Mouse (Mus musculus): ENCODE data around the gene Cmtm5. TPM values are rescaled to one million over a fixed set of nuclear protein-coding genes. Genes with fewer than 3 reads are reported as not detected.
"Not testable (repeated sequence)": the region's sequence is repeated elsewhere in the genome, so short reads cannot be mapped to it uniquely, and the experiment has no call there.

Cmtm5 gene
- polyA plus RNA-seq, 1 experiment from 2014 or later, result 0.20 TPM

DNA sequence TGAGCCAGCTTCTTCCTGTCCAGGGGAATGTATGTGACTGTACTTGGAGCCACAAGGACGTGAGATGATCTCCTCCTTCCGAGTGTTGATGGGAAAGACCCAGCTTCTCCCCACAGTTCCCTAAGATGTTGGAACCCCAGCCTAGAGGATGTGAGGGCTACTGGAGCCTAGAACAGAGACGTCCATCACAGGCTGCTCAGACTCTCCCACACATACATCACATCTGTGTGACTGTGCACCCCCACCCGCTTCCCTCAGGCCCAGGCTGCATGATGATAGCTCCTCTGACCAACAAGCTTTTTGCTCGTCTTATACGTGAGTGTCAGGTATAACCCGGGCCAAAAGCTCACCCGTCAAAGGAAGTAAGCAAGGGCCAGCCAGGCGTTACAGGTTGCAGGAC lies 12.7 kb downstream of the Cmtm5 start:
- Histone ChIP-seq H3K4me2 (no peak overlapping the region), H3K27ac (no peak overlapping the region), H3K4me1 (replicated peaks) (no peaks in the 10 kb centered on the region), H3K4me3 (replicated peaks) (no peak overlapping the region), H3K27me3 (peaks cover 4% of the 10 kb centered on the region; the same call in 1 of the 2 replicates), H3K36me3 (no peaks in the 10 kb centered on the region), H3K9me3 (replicated peaks) (no peaks in the 10 kb centered on the region), H3K9ac (no peak overlapping the region)
- WGBS (ENCODE audit: insufficient replicate concordance), result 60% methylated on average over 9 of the region's 9 CpGs
- DNase-seq (no peak), ATAC-seq (ENCODE audit: low read depth) (no peak)

DNA sequence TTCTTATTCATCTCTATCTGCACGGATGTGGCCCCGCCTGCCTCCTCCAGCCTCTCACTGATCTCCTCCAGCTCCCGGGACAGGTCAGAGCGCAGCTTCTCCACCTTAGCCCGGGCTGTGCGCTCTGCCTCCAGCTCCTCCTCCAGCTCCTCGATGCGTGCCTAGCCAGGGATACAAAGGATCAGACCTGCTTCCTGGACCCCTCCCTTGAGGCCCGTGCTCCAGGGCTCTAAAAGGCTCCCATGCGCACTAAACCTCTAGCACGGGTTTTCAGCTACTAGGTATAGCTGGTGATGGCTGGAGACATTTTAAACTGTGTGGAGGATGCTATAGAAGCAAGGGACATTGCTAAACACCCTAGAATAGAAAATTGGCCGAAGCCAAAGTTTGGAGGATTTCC lies 14.4 kb downstream of the Cmtm5 start:
- H3K9ac ChIP-seq, result no peak overlapping the region
- no peaks in the 10 kb centered on the region for H3K36me3 ChIP-seq
- ATAC-seq (ENCODE audit: low read depth) (no peak), DNase-seq (no peak)
- no peak overlapping the region for H3K4me3 ChIP-seq (replicated peaks)
- WGBS (ENCODE audit: insufficient replicate concordance), result 42% methylated on average over 12 of the region's 12 CpGs
- H3K4me2 ChIP-seq, result no peak overlapping the region
- H3K27ac ChIP-seq, result no peak overlapping the region
- peaks cover 4% of the 10 kb centered on the region; the same call in 1 of the 2 replicates for H3K27me3 ChIP-seq
- H3K4me1 ChIP-seq (replicated peaks), result no peaks in the 10 kb centered on the region
- no peaks in the 10 kb centered on the region for H3K9me3 ChIP-seq (replicated peaks)

DNA sequence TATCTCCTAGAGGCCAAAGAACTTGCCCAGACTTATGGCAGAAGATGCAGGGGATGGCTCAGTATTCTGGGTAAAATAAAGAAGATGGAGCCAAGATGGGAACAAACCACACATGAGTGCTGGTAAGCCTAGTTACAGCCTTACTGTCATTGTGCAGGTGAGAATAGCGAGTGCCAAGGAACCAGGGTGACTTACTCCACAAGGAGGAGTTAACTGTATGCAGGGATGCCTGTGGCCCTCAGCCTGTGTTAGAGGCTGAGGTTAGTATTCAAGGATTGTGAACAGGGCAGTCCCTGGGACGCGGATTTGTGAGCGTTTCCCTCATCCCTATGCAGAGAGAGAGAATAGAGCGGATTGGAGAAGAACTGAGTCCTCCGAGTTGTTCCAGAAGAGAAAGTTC lies 15.5 kb downstream of the Cmtm5 start:
- DNase-seq, result no peak
- no peaks in the 10 kb centered on the region for H3K36me3 ChIP-seq
- no peaks in the 10 kb centered on the region for H3K9me3 ChIP-seq (replicated peaks)
- H3K4me2 ChIP-seq, result no peak overlapping the region
- H3K27ac ChIP-seq, result no peak overlapping the region
- peaks cover 4% of the 10 kb centered on the region; the same call in 1 of the 2 replicates for H3K27me3 ChIP-seq
- ATAC-seq (ENCODE audit: low read depth), result no peak
- H3K4me3 ChIP-seq (replicated peaks), result no peak overlapping the region
- H3K9ac ChIP-seq, result no peak overlapping the region
- 79% methylated on average over 6 of the region's 6 CpGs for WGBS (ENCODE audit: insufficient replicate concordance)
- no peaks in the 10 kb centered on the region for H3K4me1 ChIP-seq (replicated peaks)

- no peaks in the 10 kb centered on the region for H3K9me3 ChIP-seq (replicated peaks)
- H3K27me3 ChIP-seq, result peaks cover 4% of the 10 kb centered on the region; the same call in 1 of the 2 replicates
- H3K27ac ChIP-seq, result no peak overlapping the region
- H3K4me2 ChIP-seq, result no peak overlapping the region
- H3K4me3 ChIP-seq (replicated peaks), result no peak overlapping the region
- DNase-seq (no peak), ATAC-seq (ENCODE audit: low read depth) (no peak)
- no peak overlapping the region for H3K9ac ChIP-seq
- no peaks in the 10 kb centered on the region for H3K36me3 ChIP-seq
- WGBS (ENCODE audit: insufficient replicate concordance), result 70% methylated on average over 8 of the region's 8 CpGs
- H3K4me1 ChIP-seq (replicated peaks), result no peaks in the 10 kb centered on the region
Measured at GRCm38 (mm10) chr14:54953664-54954206, 17.7 kb downstream of the Cmtm5 start.

DNA sequence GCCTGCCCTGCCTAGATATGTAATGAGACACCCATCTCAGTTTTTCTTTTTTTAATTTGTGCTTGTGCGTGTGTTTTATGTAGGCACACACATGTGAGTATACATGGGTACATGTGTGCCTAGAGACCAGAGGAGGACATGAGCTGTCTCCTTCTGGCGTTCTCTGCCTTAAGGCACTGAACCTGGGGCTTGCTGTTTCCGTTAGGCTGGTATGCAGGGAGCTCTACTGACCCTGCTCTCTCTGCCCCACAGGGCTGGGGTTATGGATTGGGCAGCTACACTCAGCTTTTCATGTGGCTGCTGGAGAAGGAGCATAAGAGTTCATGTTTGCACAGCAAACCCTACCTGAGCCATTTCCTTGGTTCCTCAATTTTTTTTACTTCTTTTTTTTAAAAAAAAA lies 18.4 kb downstream of the Cmtm5 start:
- Histone ChIP-seq H3K4me3 (replicated peaks) (no peak overlapping the region), H3K9ac (no peak overlapping the region), H3K27ac (no peak overlapping the region), H3K4me2 (no peak overlapping the region), H3K9me3 (replicated peaks) (no peaks in the 10 kb centered on the region), H3K36me3 (no peaks in the 10 kb centered on the region), H3K27me3 (0 out of 2 replicates have a peak, but pooled peaks cover 4% of the 10 kb centered on the region), H3K4me1 (replicated peaks) (no peaks in the 10 kb centered on the region)
- no peak for ATAC-seq (ENCODE audit: low read depth)
- WGBS (ENCODE audit: insufficient replicate concordance), result 48% methylated on average over 3 of the region's 3 CpGs
- DNase-seq, result no peak

DNA sequence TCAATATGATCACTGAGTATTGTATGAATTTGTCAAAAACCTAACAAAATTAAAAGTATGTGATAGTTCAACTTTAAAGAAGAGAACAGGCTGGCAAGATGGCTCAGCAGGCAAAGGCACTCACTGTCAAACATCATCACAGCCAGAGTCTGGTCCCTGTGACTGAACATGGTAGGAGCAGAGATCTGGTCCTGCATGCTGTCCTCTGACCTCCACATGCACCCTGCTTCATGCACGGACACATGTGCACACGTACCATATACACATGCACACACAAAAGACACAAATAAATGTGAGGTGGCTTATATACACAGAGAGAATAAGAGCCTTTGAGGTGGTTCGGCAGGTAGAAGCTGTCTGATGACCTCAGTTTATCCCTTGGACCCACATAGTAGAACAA lies 19.4 kb downstream of the Cmtm5 start:
- Histone ChIP-seq H3K9me3 (replicated peaks) (no peaks in the 10 kb centered on the region), H3K27me3 (no peaks in the 10 kb centered on the region), H3K4me2 (no peak overlapping the region), H3K36me3 (no peaks in the 10 kb centered on the region), H3K27ac (no peak overlapping the region), H3K9ac (no peak overlapping the region), H3K4me1 (replicated peaks) (no peaks in the 10 kb centered on the region), H3K4me3 (replicated peaks) (no peak overlapping the region)
- no peak for DNase-seq
- 52% methylated on average over 3 of the region's 3 CpGs for WGBS (ENCODE audit: insufficient replicate concordance)
- ATAC-seq (ENCODE audit: low read depth), result no peak

DNA sequence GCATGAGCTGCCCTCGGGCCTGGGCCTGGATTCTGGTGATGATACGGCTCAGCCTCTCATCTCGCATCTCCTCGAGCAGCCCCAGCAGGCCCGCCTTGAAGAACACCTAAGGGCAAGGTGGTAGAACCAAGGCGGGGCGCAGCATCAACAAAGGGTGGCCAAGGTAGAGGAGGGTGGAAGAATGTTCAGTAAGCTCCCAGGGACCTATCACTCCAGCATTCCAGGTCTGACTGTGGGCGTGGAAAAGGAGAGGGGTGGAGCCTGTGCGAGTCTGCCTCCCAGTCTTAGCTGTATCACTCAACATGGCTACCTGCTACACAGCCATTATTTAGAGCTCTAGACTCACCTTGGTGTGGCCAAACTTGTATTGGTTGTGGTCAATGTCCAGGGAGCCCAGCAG lies 20.5 kb downstream of the Cmtm5 start:
- Histone ChIP-seq H3K4me1 (replicated peaks) (no peaks in the 10 kb centered on the region), H3K36me3 (no peaks in the 10 kb centered on the region), H3K27ac (no peak overlapping the region), H3K4me3 (replicated peaks) (no peak overlapping the region), H3K9me3 (replicated peaks) (no peaks in the 10 kb centered on the region), H3K4me2 (no peak overlapping the region), H3K9ac (no peak overlapping the region), H3K27me3 (no peaks in the 10 kb centered on the region)
- 70% methylated on average over 9 of the region's 9 CpGs for WGBS (ENCODE audit: insufficient replicate concordance)
- ATAC-seq (ENCODE audit: low read depth) (no peak), DNase-seq (no peak)

DNA sequence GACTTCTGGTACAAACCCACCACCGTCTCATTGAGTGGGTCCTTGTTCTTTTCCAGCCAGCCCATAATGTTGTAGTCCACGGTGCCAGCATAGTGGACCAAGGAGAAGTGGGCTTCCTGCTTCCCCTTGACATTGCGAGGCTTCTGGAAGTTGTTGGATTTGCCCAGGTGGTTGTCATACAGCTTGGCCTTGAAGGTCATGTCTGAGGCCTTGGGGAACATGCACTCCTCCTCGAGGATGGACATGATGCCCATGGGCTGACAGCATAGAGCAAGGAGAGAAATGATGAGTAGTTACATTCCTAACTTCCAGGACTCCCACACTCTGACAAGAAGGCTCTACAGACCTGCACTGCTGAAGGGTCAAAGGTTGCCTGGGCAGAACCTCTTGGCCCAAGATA lies 22.4 kb downstream of the Cmtm5 start:
- no peaks in the 10 kb centered on the region for H3K4me1 ChIP-seq (replicated peaks)
- H3K27ac ChIP-seq, result no peak overlapping the region

DNA sequence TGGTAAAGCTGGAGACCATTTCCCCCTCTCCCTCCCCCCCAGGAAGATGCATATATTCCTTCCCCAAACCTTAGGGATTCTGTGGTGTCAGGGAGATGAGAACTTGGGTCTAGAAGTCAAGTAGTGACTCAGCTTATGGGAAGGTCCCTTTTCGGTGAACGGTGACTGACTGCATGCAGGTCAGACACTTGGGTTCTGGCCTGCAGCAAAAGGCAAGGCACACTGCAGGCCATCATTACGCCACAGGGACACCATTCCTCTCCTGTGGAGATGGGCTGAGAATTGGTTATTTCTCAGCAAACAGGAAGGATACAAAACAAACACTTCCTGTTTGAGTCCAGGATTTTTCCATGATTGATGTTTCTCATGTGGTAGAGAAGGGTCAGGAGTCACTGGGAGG lies 23.1 kb downstream of the Cmtm5 start:
- Histone ChIP-seq H3K27me3 (no peaks in the 10 kb centered on the region), H3K4me2 (no peak overlapping the region), H3K9ac (no peak overlapping the region), H3K4me1 (replicated peaks) (no peaks in the 10 kb centered on the region), H3K9me3 (replicated peaks) (no peaks in the 10 kb centered on the region), H3K27ac (no peak overlapping the region), H3K36me3 (no peaks in the 10 kb centered on the region), H3K4me3 (replicated peaks) (no peak overlapping the region)
- no peak for ATAC-seq (ENCODE audit: low read depth)
- WGBS (ENCODE audit: insufficient replicate concordance), result 60% methylated on average over 3 of the region's 3 CpGs
- no peak for DNase-seq

More for the DNA sequence above, 22.4 kb downstream of the Cmtm5 start:
- ATAC-seq (ENCODE audit: low read depth), result no peak
- no peak overlapping the region for H3K9ac ChIP-seq
- H3K9me3 ChIP-seq (replicated peaks), result no peaks in the 10 kb centered on the region
- H3K36me3 ChIP-seq, result no peaks in the 10 kb centered on the region
- 54% methylated on average over 4 of the region's 4 CpGs for WGBS (ENCODE audit: insufficient replicate concordance)
- DNase-seq, result no peak
- H3K4me2 ChIP-seq, result no peak overlapping the region
- no peaks in the 10 kb centered on the region for H3K27me3 ChIP-seq
- H3K4me3 ChIP-seq (replicated peaks), result no peak overlapping the region

DNA sequence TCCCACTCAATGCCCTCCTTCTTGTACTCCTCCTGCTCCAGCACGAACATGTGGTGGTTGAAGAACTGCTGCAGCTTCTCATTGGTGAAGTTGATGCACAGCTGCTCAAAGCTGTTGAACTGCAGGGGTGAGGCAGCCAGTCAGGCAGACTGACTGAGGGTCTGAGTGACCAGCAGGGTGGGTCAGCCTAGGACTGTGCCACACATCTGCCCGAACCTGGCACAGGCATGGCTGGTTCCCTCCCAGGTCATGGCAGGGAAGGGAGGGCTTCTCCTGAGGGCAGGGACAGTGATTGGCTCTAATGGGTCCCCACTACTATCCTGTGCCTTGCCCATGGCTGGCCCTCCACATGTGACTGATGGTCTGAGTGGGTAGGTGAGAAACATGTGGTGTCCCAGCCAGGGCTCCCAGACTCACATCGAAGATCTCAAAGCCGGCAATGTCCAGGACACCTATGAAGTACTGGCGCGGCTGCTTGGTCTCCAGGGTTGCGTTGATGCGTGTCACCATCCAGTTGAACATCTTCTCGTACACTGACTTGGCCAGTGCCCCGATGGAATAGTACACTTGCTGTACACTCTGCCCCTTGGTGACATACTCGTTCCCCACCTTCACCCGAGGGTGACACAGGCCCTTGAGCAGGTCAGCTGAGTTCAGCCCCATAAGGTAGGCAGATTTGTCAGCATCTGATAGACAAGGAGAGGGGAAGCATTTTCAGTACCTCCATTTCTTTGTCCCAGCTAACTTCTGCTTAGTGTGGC lies 24.0 kb downstream of the Cmtm5 start:
- not testable (repeated sequence) for ATAC-seq (ENCODE audit: low read depth); H3K36me3 ChIP-seq; H3K27ac ChIP-seq; H3K4me1 ChIP-seq (replicated peaks); H3K4me3 ChIP-seq (replicated peaks); H3K9me3 ChIP-seq (replicated peaks); H3K4me2 ChIP-seq; DNase-seq; H3K9ac ChIP-seq; H3K27me3 ChIP-seq
- 75% methylated on average over 12 of the region's 12 CpGs for WGBS (ENCODE audit: insufficient replicate concordance)

GRCm38 (mm10) chr14:54960769-54961168 lies 24.7 kb downstream of the Cmtm5 start:
- no peak overlapping the region for H3K27ac ChIP-seq
- H3K9ac ChIP-seq, result no peak overlapping the region
- WGBS (ENCODE audit: insufficient replicate concordance), result 41% methylated on average over 10 of the region's 10 CpGs
- H3K4me3 ChIP-seq (replicated peaks), result no peak overlapping the region
- no peak for ATAC-seq (ENCODE audit: low read depth)
- H3K36me3 ChIP-seq, result no peaks in the 10 kb centered on the region
- DNase-seq, result no peak
- H3K9me3 ChIP-seq (replicated peaks), result no peaks in the 10 kb centered on the region
- H3K4me1 ChIP-seq (replicated peaks), result no peaks in the 10 kb centered on the region
- H3K27me3 ChIP-seq, result no peaks in the 10 kb centered on the region
- H3K4me2 ChIP-seq, result no peak overlapping the region

- Histone ChIP-seq H3K4me2 (no peak overlapping the region), H3K4me1 (replicated peaks) (no peaks in the 10 kb centered on the region), H3K27ac (no peak overlapping the region), H3K27me3 (no peaks in the 10 kb centered on the region), H3K9me3 (replicated peaks) (no peaks in the 10 kb centered on the region), H3K4me3 (replicated peaks) (no peak overlapping the region), H3K36me3 (no peaks in the 10 kb centered on the region), H3K9ac (no peak overlapping the region)
- DNase-seq, result no peak
- WGBS (ENCODE audit: insufficient replicate concordance), result 66% methylated on average over 5 of the region's 5 CpGs
- no peak for ATAC-seq (ENCODE audit: low read depth)
Measured at GRCm38 (mm10) chr14:54961487-54961886, 25.4 kb downstream of the Cmtm5 start.

Data from liver, embryonic 13.5 days (tissue).